Mouse (Mus musculus): ENCODE data around the gene Hnrnpdl. TPM values are rescaled to one million over a fixed set of nuclear protein-coding genes. Genes with fewer than 3 reads are reported as not detected.

The Hnrnpdl gene
- total RNA-seq, 2 experiments from 2014 or later, result 203 to 216 TPM

DNA sequence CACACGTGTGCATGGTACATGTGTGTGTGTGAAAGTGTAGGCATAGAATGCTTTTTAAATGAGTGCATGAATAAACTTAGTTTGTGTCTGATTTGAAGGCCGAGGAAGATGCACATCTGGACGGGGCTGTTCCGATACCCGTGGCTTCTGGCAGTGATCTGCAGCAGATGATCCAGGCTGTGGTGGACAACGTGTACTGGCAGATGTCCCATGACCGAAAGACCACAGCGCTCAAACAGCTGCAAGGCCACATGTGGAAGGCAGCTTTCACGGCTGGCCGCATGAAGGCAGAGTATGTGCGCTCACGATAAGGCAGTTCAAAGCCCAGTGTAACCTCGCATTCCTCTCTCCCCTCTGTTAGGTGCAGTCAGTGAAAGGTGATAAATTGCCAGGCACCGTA, 21.4 kb upstream of the Hnrnpdl start:
- DNase-seq (ENCODE audit: low spot score in 2 of 2), result no peak
- no peak for TF ChIP-seq CTCF (conservative IDR thresholded peaks at IDR 0.05)

DNA sequence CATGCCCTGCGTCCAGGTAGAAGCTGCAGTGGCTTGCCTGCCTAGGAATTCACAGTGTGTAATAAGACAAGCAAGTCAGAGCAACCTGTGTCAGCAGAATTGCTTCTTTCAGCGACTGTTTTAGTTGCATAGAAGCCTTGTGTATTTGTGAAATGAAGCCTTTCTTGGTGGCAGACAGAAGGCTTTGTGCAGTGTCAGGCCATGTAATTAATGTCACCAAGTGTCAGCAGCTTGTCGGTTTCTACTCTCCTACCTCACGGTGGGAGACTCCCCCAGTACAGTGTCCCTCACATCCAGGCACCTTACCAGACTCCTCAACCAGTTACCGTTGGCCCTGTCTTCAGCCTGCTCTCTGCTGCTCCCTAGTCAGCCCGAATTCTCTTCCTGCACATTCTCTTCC, 19.9 kb upstream of the Hnrnpdl start:
- no peak for DNase-seq (ENCODE audit: low spot score in 2 of 2)
- no peak overlapping the region for H3K4me3 ChIP-seq
- TF ChIP-seq CTCF (conservative IDR thresholded peaks at IDR 0.05), result no peak
- peak overlapping the region; percentile 63 for H3K27ac ChIP-seq

More for the DNA sequence above, 21.4 kb upstream of the Hnrnpdl start:
- Histone ChIP-seq H3K27ac (no peak overlapping the region), H3K4me3 (no peak overlapping the region)

DNA sequence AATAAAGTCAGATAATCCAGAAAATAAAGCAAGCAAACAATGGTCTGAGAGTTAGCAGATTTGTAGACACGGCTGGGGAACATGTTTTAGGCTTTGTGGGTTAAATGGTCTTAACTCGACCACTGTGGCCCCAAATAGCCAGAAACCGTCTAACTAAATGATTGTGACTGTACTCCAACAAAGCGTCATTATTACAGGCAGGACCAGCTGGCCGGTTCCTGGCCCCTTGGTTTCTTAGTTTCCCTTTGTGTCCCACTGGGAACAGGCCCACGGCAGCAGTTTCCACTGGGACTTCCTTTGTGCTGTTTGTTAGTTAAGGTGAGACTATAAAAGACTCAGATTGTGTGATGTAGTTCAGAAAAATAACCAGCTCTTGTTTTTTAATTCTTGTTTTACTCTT, 19.3 kb upstream of the Hnrnpdl start:
- H3K27ac ChIP-seq, result peak overlapping the region; percentile 63
- no peak for DNase-seq (ENCODE audit: low spot score in 2 of 2)
- no peak for TF ChIP-seq CTCF (conservative IDR thresholded peaks at IDR 0.05)
- no peak overlapping the region for H3K4me3 ChIP-seq

DNA sequence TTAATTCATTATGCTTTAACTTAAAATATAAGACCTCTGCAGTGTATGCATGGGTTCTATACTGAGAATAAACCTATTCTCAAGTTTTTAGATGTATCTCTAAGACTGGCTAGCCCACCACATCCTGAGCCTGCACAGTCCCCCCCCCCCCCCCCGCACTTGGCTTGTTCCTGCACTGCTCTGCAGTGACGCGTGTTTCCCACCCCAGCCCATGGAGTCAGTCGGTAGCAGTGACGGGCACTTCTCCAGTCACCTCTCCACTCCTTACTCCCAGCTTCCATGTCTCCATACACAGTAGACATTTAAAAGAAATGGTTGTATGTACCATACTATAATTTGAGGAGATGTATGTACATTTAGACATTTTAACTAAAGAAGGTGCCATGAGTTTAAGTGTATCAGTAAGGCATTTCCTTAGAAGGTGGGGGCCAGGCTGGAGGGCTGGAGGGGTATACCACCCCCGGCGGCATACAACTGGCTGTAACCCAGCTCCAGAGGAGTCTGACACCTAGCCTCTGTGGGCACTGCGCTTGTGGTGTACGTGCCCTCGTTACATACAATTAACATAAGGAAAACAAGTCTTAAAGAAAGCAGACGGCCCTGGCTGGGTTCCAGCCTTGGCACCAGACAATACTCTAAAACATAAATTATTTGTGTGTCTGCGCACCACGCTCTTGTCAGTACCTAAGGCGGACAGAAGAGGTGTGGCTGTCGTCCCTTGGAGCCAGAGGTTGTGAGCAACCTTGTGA, 18.2 kb upstream of the Hnrnpdl start:
- Histone ChIP-seq H3K27ac (peak overlapping the region; percentile 63; the same call in 1 of the 2 replicates), H3K4me3 (no peak overlapping the region)
- TF ChIP-seq CTCF (conservative IDR thresholded peaks at IDR 0.05), result no peak
- DNase-seq (ENCODE audit: low spot score in 2 of 2), result no peak

DNA sequence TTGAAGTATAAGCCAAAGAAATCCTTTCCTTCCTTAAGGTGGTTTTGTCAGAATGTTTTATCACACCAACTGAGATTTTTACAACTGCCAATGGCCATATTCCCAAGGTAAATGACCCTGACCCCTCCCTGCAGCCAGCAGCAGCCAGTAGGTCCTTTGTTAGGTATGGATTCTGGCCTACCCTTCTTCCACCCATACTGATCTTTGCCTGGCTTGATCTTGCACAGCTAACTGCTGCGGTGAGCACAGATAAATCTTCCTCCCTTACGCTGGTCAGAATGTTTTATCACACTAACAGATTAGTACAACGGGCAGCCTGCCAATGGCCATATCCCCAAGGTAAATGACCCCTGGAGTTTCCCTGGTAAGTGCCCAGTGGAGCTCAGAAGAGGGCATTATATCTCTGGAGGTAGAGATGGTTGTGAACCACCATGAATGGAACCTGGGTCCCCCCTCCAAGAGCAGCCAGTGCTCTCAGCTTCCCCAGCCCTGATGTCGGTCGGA, 16.5 kb upstream of the Hnrnpdl start:
- TF ChIP-seq CTCF (conservative IDR thresholded peaks at IDR 0.05), result no peak
- no peak for DNase-seq (ENCODE audit: low spot score in 2 of 2)

DNA sequence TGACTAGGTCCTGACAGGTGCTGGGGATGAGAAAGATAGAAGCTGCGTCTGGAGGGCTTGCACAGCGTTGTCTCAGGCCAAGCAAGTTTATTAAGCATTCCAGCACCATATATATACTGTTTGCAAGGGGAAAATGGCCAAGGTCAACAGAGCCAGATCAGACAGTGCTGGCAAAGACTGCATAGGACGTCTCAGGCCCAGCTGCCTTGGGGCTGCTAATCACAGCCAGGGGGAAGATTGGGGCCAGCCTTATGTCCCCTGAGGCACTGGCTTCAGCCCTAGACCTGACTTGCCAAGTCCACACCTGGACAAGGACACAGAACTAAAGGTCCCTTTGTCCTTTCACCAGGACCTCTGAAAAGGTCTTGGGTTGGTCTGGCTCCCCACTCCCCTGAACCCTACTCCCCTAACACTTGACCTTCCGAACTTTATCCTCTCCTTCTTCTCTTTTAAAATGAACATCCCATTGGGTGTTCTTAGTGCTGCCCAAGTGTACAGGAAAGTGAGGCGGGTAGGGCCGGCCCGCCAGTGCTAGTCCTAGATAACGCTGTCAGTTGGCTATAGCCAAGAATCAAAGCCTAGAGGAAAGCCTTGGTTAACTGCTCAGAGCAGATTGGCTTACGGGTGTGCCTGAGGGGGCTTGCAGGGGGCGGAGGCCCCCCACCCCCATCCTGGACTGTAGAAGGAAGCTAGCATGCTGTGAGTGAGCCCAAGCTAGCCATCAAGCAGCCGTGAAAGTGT, 15.5 kb upstream of the Hnrnpdl start:
- Histone ChIP-seq H3K27ac (no peak overlapping the region), H3K4me3 (no peak overlapping the region)
- TF ChIP-seq CTCF (conservative IDR thresholded peaks at IDR 0.05), result no peak
- DNase-seq (ENCODE audit: low spot score in 2 of 2), result no peak

More for the DNA sequence above, 16.5 kb upstream of the Hnrnpdl start:
- Histone ChIP-seq H3K27ac (no peak overlapping the region), H3K4me3 (no peak overlapping the region)

DNA sequence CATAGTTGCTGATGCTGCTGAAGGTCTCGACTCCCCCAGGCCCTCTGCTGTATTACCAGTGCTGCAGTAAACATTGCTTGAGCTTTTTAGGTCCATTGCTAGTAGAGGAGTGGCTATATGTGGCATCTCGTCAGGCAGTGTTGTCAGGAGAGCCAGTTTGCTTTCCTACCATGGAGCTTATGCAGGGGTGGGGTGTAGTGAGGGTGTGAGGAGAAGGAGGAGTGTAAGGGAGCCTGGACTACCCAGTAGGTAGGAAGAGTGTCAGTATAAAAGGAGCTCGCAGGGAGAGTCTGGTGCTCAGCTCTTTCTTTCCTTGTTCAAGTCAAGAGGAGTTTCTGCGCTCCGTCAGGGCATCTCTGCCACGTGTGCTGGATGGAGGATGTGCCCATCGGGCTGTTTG, 13.3 kb upstream of the Hnrnpdl start:
- no peak for TF ChIP-seq CTCF (conservative IDR thresholded peaks at IDR 0.05)
- DNase-seq (ENCODE audit: low spot score in 2 of 2), result no peak
- Histone ChIP-seq H3K4me3 (no peak overlapping the region), H3K27ac (no peak overlapping the region)

DNA sequence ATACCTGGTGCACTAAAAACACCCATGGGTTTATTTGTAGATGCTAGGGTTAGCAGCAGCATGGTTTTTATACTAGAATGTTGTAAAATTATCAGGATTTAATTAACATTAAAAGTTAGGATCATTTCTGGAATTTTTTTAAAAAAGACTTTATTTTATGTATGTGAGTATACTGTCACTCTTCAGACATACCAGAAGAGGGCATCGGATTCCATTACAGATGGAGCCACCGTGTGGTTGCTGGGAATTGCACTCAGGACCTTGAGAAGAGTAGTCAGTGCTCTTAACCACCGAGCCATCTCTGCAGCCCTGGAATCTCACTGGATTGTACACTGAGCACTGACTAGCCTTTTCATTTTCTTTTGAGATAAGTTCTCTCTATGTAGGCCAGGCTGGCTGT, 10.4 kb upstream of the Hnrnpdl start:
- no peak overlapping the region for H3K4me3 ChIP-seq
- H3K27ac ChIP-seq, result no peak overlapping the region
- no peak for DNase-seq (ENCODE audit: low spot score in 2 of 2)
- peak; percentile 56 for TF ChIP-seq CTCF (conservative IDR thresholded peaks at IDR 0.05)

DNA sequence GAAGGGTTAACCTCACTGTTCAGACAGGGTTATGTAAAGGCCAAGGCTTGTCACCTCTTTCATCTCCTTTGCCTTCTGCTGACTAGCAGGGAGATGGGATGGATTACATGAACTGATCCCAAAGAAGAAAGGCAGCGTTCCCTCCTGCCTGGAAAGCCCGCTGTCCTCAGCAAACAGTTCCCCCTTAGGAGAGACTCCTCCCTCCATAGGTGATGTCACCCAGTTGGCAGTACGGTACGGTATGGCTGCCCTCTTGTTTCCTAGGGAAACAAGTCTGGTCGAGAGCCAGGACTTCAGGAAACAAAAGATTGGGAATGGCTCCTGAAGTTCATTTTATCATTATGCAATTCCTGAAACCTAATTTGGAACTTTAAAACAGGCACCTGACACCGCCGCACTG, 8.4 kb upstream of the Hnrnpdl start:
- no peak for TF ChIP-seq CTCF (conservative IDR thresholded peaks at IDR 0.05)
- Histone ChIP-seq H3K27ac (no peak overlapping the region), H3K4me3 (no peak overlapping the region)
- DNase-seq (ENCODE audit: low spot score in 2 of 2), result no peak

DNA sequence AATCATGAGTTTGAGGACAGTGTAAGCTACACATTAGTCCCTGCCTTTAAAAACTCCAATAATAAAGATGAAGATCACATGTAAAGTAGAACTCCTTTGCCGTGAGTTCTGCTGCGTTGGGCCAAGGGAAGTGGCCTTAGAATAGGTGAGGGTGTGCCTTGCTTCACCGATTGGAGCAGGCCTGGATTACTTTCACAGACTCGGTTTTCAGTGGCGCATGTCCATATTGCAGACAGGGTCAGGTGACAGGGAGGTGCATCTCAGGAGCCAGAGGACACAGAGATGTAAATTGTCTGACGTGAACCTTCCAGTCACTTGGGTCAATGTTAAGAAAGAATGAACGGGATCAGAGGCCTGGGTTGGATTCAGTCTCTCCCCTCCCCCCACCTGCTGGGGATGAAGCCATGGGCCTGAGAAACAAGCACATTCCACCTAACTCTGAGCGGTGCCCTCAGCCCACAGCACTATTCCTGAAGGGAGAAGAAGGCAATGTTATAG, 7.7 kb upstream of the Hnrnpdl start:
- TF ChIP-seq CTCF (conservative IDR thresholded peaks at IDR 0.05), result no peak
- Histone ChIP-seq H3K4me3 (no peak overlapping the region), H3K27ac (no peak overlapping the region)
- no peak for DNase-seq (ENCODE audit: low spot score in 2 of 2)

DNA sequence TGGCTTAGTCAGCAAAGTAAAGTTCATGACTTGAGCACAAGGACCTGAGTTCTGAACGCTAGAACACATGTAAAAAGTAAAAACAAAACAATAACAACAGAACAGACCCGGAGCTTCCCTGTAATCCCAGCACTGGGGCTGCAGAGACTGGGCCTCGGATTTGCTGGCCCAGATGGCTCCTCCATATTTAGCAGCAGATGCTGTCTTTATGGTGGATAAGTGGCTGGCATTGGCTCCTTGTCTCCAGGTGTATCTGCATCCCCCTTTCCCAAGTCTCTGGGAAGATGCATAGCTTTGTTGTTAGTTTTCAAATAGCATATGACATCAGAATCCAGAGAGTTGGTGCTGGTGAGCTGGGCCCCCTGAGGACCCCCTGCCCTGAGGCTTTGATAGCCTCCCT, 6.6 kb upstream of the Hnrnpdl start:
- peak in 1 of 2 experiments; percentile 17 for DNase-seq (ENCODE audit: low spot score in 2 of 2)
- Histone ChIP-seq H3K4me3 (no peak overlapping the region), H3K27ac (no peak overlapping the region)
- no peak for TF ChIP-seq CTCF (conservative IDR thresholded peaks at IDR 0.05)

DNA sequence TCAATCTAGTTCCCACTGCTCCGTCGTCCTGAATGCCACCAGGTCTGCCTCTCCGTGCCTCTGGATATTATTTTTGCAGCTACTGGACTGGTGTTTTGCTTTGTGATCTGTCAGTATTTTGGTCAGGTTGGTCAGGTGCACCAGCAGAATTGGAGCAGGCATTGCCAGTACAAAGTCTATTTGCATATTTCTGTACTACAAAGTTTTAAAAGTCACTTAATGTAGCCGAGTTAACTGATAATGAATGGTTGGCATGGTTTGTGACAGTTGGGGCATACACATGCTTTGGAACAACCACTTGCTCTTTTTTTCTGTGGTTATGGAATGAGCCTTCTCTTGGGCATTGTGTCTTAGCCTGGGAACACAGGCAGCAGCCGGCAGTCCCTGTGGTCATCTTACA, 5.2 kb upstream of the Hnrnpdl start:
- DNase-seq (ENCODE audit: low spot score in 2 of 2), result no peak
- H3K4me3 ChIP-seq, result no peak overlapping the region
- no peak overlapping the region for H3K27ac ChIP-seq
- no peak for TF ChIP-seq CTCF (conservative IDR thresholded peaks at IDR 0.05)

DNA sequence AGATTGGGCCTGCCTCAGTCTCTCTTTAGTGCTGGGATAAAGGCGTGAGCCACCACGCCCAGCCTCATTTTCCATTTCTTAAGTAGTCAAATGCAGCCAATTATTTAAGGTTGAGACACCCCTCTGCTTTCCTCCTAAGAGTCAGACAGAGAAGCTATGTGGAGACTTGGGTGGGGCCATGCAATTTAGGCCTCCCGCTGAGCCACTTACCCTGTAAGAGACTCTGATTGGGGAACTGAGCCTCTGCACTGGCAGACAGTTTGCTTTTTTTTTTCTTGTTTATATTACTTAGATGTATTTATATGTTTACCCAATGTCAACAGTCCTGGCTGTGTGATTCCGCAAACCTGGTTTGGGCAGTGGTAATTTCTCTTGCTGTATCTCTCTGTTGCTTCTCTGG, 4.6 kb upstream of the Hnrnpdl start:
- Histone ChIP-seq H3K27ac (peak overlapping the region; percentile 25; the same call in 1 of the 2 replicates), H3K4me3 (no peak overlapping the region)
- no peak for DNase-seq (ENCODE audit: low spot score in 2 of 2)
- TF ChIP-seq CTCF (conservative IDR thresholded peaks at IDR 0.05), result no peak
